Mouse (Mus musculus): ENCODE data around the gene Saxo2. TPM values are rescaled to one million over a fixed set of nuclear protein-coding genes. Genes with fewer than 3 reads are reported as not detected.

Saxo2 gene
- 3.8 and 6.3 TPM in 2 replicates for polyA plus RNA-seq (2016; fragmentation: Nextera tagmentation; extraction: Ambion mirVana)

DNA sequence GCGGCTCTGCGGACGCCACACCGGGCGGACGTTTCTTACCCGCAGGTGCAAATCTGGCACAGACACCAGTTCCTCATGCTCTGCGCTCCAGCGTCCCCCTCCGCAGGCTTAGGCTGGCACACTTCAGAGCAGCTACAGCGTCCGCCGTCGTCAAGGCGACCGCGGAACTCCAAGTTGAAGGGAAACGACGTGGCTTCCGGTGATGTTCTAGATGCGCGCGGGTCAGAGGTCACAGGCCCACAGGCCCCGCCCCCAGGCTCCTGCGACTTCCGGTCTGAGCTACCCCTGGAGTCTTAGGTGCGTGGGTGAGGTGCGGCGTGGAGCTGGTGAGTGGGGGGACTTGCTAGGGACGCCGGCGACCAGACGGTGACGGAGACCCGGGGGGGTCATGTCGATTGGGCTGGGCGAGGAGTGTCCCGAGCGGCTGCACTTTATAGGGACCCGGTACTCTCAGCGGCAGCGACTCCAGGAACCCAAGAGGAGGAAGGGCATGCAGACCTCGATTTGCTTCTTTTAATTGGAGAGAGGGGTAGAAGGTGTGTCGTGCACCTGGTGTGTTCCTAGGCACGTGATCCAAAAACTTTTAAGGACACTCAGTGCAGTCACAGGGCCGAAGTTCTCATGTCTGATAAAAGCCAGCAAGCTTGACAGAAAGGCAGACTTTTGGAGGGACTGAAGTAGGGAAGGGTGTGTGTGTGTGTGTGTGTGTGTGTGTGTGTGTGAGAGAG lies at the start of gene Saxo2, which contains the start of gene Efl1:
Gene Saxo2 (minus strand): TSS at position 176 of the 728 bp plus-strand sequence.
Gene Efl1 (plus strand): TSS at position 262 of the 728 bp plus-strand sequence.
- H3K9me3 ChIP-seq: no peaks in the 10 kb centered on the region
- H3K27me3 ChIP-seq (replicated peaks; ENCODE audit: low read depth, poor library complexity, severe bottlenecking): no peaks in the 10 kb centered on the region
- peak; percentile 95 for DNase-seq (ENCODE audit: low spot score)
- H3K4me3 ChIP-seq: peak within 1 kb of the TSS; percentile 87
- peaks cover 19% of the 10 kb centered on the region for H3K36me3 ChIP-seq (replicated peaks)
- peaks cover 17% of the 10 kb centered on the region for H3K4me1 ChIP-seq
- WGBS: under 1% methylated on average over 46 of the region's 46 CpGs
- peak within 1 kb of the TSS; percentile 89 for H3K27ac ChIP-seq (replicated peaks)

DNA sequence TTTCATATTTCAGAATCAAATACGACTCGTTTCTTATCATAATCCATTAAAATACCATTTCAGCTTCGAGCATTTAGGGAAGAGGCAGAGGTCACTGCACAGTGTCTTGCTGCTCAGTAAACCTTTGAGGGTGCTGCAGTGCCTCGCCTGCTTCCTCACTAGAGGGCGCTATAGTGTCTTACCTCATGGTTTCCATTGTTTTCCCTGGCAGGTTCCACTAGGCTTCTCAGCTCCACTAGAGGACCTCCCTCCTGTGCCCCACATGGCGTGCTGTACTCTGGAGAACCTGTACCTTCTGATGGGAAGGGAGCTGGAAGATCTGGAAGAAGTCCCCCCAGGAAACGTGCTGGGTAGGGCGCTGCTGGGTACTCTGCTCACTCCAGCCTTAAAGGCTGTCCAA lies 49.3 kb upstream of the Saxo2 start:
- Histone ChIP-seq H3K27ac (replicated peaks) (no peak overlapping the region), H3K36me3 (replicated peaks) (peaks cover 72% of the 10 kb centered on the region), H3K4me1 (peaks cover 8% of the 10 kb centered on the region; the same call in 1 of the 2 replicates), H3K4me3 (no peak overlapping the region), H3K9me3 (no peaks in the 10 kb centered on the region), H3K27me3 (replicated peaks; ENCODE audit: low read depth, poor library complexity, severe bottlenecking) (no peaks in the 10 kb centered on the region)
- 79% methylated on average over 8 of the region's 8 CpGs for WGBS
- DNase-seq (ENCODE audit: low spot score): no peak

DNA sequence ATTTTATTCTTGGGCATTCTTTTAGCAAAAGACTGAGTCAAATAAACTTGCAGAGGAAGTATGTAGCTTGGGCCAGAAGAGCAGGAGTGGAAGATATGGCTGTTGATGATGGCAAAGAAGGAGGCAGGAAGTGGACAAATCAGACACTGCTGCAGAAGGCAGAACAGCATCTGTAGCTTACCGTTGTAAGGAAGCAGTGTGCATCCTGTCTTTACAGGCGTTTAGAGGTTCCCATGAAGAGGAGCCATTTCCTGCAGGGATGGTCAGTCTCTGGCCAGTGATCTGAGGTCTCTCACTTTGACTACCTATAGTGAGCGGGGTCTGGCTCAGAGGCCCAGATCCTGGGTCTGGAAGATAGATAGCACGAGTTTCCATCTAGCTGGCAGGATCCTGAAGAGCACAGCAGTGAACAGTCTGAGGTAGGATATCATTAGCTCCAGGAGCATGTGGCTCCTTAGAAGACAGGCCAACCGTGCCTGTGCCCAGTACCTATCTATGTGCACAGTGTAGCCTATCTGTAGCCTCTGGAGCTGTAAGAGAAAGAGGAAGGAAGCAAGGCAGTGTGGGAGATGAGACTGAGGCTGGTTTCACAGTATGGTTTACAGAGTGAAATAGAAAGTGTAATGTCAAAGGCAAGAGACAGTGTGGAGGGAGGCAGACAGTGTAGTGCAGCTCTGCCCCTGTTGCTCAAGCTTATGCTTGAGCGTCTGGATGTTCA lies 42.9 kb upstream of the Saxo2 start:
- no peaks in the 10 kb centered on the region for H3K27me3 ChIP-seq (replicated peaks; ENCODE audit: low read depth, poor library complexity, severe bottlenecking)
- H3K4me3 ChIP-seq: no peak overlapping the region
- 88% methylated on average over 6 of the region's 6 CpGs for WGBS
- no peak overlapping the region for H3K27ac ChIP-seq (replicated peaks)
- H3K36me3 ChIP-seq (replicated peaks): peaks cover 78% of the 10 kb centered on the region
- DNase-seq (ENCODE audit: low spot score): no peak
- no peaks in the 10 kb centered on the region for H3K9me3 ChIP-seq
- peaks cover 9% of the 10 kb centered on the region for H3K4me1 ChIP-seq

DNA sequence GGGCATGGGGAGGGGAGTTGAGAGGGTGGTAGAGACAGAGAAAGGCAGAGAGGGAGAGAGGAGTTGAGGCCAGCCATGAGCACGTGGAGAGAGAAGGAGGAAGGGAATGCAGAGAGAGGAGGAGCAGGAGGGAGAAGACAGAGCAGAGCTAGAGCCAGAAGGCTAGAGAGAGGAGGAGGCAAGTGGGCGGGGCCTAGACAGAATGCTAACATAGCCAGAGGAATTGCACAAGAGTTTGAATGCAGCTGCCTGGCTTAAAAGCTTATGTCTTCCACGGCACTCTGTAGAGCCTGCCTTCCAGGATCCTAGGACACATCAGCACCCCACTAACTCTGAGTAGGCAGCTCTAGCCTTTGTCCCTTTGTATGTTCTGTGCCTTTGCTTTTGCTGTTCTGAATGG lies 40.4 kb upstream of the Saxo2 start:
- H3K4me1 ChIP-seq: peaks cover 9% of the 10 kb centered on the region
- H3K27me3 ChIP-seq (replicated peaks; ENCODE audit: low read depth, poor library complexity, severe bottlenecking): no peaks in the 10 kb centered on the region
- no peak for DNase-seq (ENCODE audit: low spot score)
- no peaks in the 10 kb centered on the region for H3K9me3 ChIP-seq
- no peak overlapping the region for H3K4me3 ChIP-seq
- peaks cover 74% of the 10 kb centered on the region for H3K36me3 ChIP-seq (replicated peaks)
- H3K27ac ChIP-seq (replicated peaks): no peak overlapping the region
- WGBS: 48% methylated on average over 3 of the region's 3 CpGs

DNA sequence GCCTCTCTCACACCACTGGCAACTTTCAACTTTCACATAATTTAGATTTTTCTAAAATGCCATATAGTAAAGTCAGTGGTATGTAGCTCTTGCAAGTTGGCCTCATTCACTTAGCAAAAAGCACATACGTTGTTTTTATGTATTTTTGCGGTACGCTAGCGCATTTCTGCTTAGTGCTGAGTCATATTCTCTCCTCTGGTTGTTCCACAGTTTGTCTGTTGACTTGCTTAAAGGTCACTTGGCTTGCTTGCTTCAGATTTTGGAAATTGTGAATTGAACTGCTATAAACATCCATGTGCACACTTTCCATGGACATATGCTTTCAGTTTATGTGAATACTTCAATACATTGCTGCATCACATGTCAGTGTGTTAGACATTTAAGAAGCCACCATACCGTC lies 31.6 kb upstream of the Saxo2 start:
- peaks cover 64% of the 10 kb centered on the region for H3K36me3 ChIP-seq (replicated peaks)

DNA sequence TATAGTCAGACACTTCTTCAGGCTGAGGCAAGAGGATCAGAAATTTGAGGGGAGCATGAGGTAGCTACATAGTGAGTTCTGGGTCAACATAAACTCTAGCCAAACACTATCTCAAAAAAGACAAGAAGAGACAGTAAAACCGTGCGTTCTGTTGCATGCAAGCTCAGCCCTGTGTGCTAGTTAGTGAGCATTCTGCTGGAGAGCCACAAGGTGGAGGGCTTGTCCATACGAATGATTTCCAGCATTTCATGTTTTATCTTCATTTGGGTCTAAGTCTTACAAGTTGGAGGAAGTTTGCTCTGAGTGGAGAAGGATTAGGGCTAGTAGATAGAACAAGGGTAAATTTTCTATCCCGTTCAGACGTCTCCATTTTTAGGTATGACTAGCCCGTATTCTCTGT lies 28.5 kb upstream of the Saxo2 start:
- H3K27ac ChIP-seq (replicated peaks): no peak overlapping the region
- DNase-seq (ENCODE audit: low spot score): no peak
- no peak overlapping the region for H3K4me3 ChIP-seq
- peaks cover 67% of the 10 kb centered on the region for H3K36me3 ChIP-seq (replicated peaks)
- no peaks in the 10 kb centered on the region for H3K9me3 ChIP-seq
- H3K4me1 ChIP-seq: no peaks in the 10 kb centered on the region
- 90% methylated on average over 6 of the region's 6 CpGs for WGBS
- no peaks in the 10 kb centered on the region for H3K27me3 ChIP-seq (replicated peaks; ENCODE audit: low read depth, poor library complexity, severe bottlenecking)

More for the DNA sequence above, 31.6 kb upstream of the Saxo2 start:
- Histone ChIP-seq H3K27ac (replicated peaks) (no peak overlapping the region), H3K27me3 (replicated peaks; ENCODE audit: low read depth, poor library complexity, severe bottlenecking) (no peaks in the 10 kb centered on the region), H3K4me3 (no peak overlapping the region), H3K4me1 (no peaks in the 10 kb centered on the region), H3K9me3 (no peaks in the 10 kb centered on the region)
- 92% methylated on average over 5 of the region's 5 CpGs for WGBS
- DNase-seq (ENCODE audit: low spot score): no peak

DNA sequence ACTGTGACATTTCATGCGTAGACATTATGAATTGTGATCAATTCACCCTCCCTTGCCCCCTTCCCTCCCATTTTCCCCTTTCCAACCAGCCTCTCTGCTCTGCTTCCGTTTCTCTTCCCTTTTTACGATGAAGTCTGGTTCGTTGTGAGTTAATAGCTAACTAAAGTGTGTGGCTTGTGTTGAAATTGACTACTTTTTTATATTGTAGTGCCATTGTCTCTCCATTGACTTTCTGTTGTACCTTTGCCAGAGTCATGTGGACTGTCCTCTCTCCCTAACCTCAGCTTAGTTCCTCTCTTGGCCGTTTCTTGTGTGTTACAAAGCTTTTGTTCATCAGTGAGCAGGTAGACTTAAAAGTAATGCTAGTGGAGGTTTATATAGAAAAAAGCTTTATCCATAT lies 27.7 kb upstream of the Saxo2 start:
- WGBS: 93% methylated on average over 5 of the region's 5 CpGs
- H3K27ac ChIP-seq (replicated peaks): no peak overlapping the region
- no peaks in the 10 kb centered on the region for H3K27me3 ChIP-seq (replicated peaks; ENCODE audit: low read depth, poor library complexity, severe bottlenecking)
- H3K4me1 ChIP-seq: no peaks in the 10 kb centered on the region
- no peak for DNase-seq (ENCODE audit: low spot score)
- no peak overlapping the region for H3K4me3 ChIP-seq
- H3K9me3 ChIP-seq: no peaks in the 10 kb centered on the region
- H3K36me3 ChIP-seq (replicated peaks): peaks cover 67% of the 10 kb centered on the region

DNA sequence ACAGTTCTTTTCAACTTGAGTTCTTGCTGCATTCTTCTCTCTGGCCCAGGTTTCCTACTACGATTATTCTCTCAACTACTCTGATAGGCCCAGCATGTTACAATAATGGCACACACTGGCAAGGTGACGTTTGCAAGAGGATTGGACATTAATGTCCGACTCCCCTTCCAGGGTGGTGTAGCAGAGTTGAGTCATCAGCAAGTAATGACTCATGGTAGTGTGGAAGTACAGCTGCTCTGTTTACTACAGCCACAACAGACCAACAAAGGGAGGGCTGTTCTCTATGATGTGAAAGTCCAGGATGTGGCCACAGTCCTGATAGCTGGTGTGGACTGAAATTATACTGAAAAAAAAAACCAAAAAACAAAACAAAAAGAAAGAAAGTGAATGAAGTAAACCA lies 16.3 kb upstream of the Saxo2 start:
- Histone ChIP-seq H3K27ac (replicated peaks) (no peak overlapping the region), H3K4me1 (no peaks in the 10 kb centered on the region), H3K27me3 (replicated peaks; ENCODE audit: low read depth, poor library complexity, severe bottlenecking) (no peaks in the 10 kb centered on the region), H3K9me3 (no peaks in the 10 kb centered on the region), H3K36me3 (replicated peaks) (peaks cover 75% of the 10 kb centered on the region), H3K4me3 (no peak overlapping the region)
- DNase-seq (ENCODE audit: low spot score): no peak
- 91% methylated on average over 3 of the region's 3 CpGs for WGBS

DNA sequence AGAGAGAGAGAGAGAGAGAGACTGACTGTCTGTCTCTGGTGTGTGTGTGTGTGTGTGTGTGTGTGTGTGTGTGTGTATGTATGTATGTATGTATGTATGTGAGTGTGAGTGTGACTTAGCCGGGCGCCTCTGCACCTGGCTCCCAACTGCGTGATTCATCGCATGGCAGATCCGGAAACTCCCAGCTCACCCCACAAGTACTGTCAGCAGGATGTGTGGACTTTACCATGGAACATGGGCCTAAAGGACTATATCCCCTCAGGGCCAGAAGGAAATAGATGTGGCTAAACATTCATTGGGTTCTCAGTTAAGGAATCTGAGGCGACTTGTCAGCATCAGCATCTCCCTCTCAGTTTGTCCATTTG lies 735 bp upstream of the Saxo2 start:
- peaks cover 17% of the 10 kb centered on the region for H3K4me1 ChIP-seq

DNA sequence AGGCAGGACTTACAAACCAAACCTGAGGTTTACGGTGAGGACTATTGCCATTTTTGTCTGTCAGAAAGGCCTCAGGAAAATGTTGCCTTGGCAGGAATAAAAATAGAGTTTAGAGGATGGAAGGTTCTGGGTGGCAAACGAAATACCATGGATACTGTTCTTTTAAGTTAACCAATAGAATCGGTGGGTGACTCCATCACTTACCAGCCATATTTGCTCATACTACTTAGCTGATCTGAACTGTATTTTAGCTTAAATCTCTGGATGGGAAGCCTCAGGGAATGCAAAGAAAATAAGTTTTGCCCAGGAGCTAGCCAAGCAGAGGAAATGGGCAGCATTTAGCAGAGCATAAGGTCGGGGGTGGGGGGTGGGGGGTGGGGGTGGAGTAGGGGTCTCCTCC lies 419 bp downstream of the Saxo2 start:
- H3K9me3 ChIP-seq: no peaks in the 10 kb centered on the region
- DNase-seq (ENCODE audit: low spot score): no peak
- WGBS: 34% methylated on average over 4 of the region's 4 CpGs
- H3K36me3 ChIP-seq (replicated peaks): peaks cover 12% of the 10 kb centered on the region
- peaks cover 17% of the 10 kb centered on the region for H3K4me1 ChIP-seq
- H3K27ac ChIP-seq (replicated peaks): peak overlapping the region; percentile 89
- H3K4me3 ChIP-seq: peak overlapping the region; percentile 87
- no peaks in the 10 kb centered on the region for H3K27me3 ChIP-seq (replicated peaks; ENCODE audit: low read depth, poor library complexity, severe bottlenecking)

More for the DNA sequence above, 735 bp upstream of the Saxo2 start:
- no peak for DNase-seq (ENCODE audit: low spot score)
- Histone ChIP-seq H3K27ac (replicated peaks) (peak overlapping the region; percentile 89), H3K4me3 (peak overlapping the region; percentile 87), H3K27me3 (replicated peaks; ENCODE audit: low read depth, poor library complexity, severe bottlenecking) (no peaks in the 10 kb centered on the region), H3K36me3 (replicated peaks) (peaks cover 22% of the 10 kb centered on the region), H3K9me3 (no peaks in the 10 kb centered on the region)
- WGBS: 12% methylated on average over 6 of the region's 6 CpGs

DNA sequence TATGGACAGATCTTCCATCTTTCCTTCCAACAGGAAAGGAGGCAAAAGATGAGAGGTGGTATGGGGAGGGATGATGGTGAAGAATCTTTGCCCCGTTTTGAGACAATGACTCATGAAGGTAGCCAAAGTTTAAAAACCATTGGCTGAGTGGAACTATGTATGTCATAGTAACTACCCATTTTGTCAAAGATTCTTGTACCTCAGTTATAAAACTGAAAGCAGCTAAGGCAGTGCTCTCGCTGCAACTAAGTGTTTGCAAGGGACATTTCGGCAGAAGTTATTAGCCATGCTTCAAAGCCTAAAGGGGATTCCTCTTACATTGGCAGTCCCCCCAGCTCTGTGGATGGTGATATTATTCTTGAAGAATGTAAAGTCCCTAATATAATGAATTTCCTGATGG lies 1.1 kb downstream of the Saxo2 start:
- Histone ChIP-seq H3K4me3 (no peak overlapping the region), H3K27me3 (replicated peaks; ENCODE audit: low read depth, poor library complexity, severe bottlenecking) (no peaks in the 10 kb centered on the region), H3K27ac (replicated peaks) (no peak overlapping the region), H3K36me3 (replicated peaks) (peaks cover 5% of the 10 kb centered on the region), H3K9me3 (no peaks in the 10 kb centered on the region), H3K4me1 (peaks cover 17% of the 10 kb centered on the region)
- 88% methylated on average over 3 of the region's 3 CpGs for WGBS
- DNase-seq (ENCODE audit: low spot score): no peak

DNA sequence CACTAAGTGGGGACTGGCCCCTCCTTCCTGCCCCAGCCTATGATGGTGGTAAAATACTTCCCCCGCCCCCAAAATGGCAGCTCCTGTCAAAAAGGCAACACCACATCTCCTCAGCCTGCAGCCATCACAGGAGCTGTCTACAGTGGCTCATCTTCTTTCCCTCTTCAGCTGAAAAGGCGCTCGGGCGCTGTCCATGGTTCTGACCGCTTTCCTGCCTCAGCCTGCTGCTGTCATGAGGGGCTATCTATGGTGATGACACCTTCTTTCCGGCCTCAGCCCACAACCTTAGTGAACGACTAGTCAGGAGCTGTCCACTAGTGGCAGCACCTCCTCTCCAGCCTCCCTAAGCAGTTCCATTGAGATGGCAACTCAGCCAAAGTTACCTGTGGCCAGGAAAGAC lies 23.0 kb downstream of the Saxo2 start:
- DNase-seq (ENCODE audit: low spot score): peak; percentile 80
- no peak overlapping the region for H3K27ac ChIP-seq (replicated peaks)
- no peak overlapping the region for H3K4me3 ChIP-seq
- H3K36me3 ChIP-seq (replicated peaks): no peaks in the 10 kb centered on the region
- peaks cover 5% of the 10 kb centered on the region; the same call in 1 of the 2 replicates for H3K4me1 ChIP-seq
- no peaks in the 10 kb centered on the region for H3K9me3 ChIP-seq
- 15% methylated on average over 7 of the region's 7 CpGs for WGBS
- H3K27me3 ChIP-seq (replicated peaks; ENCODE audit: low read depth, poor library complexity, severe bottlenecking): no peaks in the 10 kb centered on the region

DNA sequence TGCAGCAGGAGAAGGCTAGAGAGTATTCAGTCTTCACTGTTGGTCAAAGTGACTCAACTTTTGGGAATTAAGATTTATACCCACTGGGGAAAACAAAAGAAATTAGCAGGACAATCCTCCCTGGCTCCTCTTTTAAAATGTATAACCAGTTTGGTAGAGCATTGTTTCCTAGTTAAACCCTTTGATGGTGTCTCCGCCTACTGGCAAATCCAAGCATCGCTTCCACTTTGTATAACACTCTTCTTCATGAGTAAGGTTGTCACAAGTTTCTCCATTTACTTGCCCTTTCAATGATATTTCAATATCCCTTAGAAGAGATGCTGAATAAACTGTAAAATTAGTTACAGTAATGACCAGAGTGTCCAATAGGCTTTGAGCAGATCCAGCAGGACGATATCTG lies 38.7 kb downstream of the Saxo2 start:
- no peak overlapping the region for H3K4me3 ChIP-seq
- WGBS: 61% methylated on average over 3 of the region's 3 CpGs
- no peak for DNase-seq (ENCODE audit: low spot score)
- H3K36me3 ChIP-seq (replicated peaks): no peaks in the 10 kb centered on the region
- no peak overlapping the region for H3K27ac ChIP-seq (replicated peaks)
- H3K27me3 ChIP-seq (replicated peaks; ENCODE audit: low read depth, poor library complexity, severe bottlenecking): no peaks in the 10 kb centered on the region
- no peaks in the 10 kb centered on the region for H3K4me1 ChIP-seq
- H3K9me3 ChIP-seq: no peaks in the 10 kb centered on the region

All from embryonic facial prominence, embryonic 10.5 days (tissue).